Mouse (Mus musculus) activated CD4-positive, CD25-positive, alpha-beta regulatory T cell (primary cell): ENCODE results near the gene Gm5565. TPM values are rescaled to one million over a fixed set of nuclear protein-coding genes. Genes with fewer than 3 reads are reported as not detected.

Source experiments
- polyA plus RNA-seq, 2 experiments: library from polyadenylated mRNA; unstranded; fragments of 100-300 nt; shearing (Covaris generic); gene quantifications; one replicate each; pipeline ENCODE4 v1.2.1; 2017

Gm5565 gene
- polyA plus RNA-seq = not detected

DNA sequence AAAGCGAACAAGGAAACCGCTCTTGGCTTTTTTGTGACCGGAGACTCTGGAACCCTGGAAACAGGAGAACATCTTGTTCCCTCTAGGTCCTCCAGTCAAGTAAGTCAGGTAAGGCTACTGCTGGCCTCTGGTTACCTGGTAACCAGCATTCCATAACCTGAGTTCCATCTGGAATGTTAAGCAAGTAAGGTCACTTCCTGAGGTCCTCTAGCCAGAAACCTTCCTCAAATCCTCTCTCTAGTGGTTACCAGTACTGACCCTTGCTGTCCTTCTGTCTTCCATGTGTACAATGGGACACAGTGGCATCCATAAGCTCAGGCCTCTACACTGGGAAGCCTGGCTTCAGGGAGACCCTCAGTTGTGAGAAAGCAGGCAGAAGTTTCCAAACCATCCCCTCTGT lies at the start of gene Gm5565:
Gene Gm5565 (minus strand): TSS at position 101 of the 400 bp plus-strand sequence.

DNA sequence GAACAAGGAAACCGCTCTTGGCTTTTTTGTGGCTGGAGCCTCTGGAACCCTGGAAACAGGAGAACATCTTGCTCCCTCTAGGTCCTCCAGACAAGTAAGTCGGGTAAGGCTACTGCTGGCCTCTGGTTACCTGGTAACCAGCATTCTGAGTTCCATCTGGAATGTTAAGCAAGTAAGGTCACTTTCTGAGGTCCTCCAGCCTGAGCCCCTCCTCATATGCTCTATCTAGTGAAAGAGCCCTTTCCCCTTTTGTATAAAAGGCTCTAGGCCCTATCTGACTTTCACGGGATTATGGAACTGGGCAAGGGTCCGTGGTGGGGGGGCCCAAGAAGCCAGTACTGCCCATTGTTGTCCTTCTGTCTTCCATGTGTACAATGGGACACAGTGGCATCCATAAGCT lies 24.9 kb upstream of the Gm5565 start, which contains the start of gene 1700001J03Rik:
Gene 1700001J03Rik (minus strand): TSS at position 101 of the 400 bp plus-strand sequence.

DNA sequence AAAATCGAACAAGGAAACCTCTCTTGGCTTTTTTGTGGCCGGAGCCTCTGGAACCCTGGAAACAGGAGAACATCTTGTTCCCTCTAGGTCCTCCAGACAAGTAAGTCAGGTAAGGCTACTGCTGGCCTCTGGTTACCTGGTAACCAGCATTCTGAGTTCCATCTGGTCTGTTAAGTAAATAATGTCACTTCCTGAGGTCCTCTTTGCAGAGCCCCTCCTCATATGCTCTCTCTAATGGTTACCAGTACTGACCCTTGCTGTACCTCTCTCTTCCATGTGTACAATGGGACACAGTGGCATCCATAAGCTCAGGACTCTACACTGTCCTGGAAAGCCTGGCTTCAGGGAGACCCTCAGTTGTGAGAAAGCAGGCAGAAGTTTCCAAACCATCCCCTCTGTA lies 10.3 kb upstream of the Gm5565 start, which contains the start of gene Gm6309:
Gene Gm6309 (minus strand): TSS at position 101 of the 400 bp plus-strand sequence.

Other genes with a start within 250 kb of the Gm5565 start
- gene Cyp3a25, start 150.9 kb downstream of the Gm5565 start, polyA plus RNA-seq = not detected
- not detected for gene Cyp3a59, start 81.3 kb downstream of the Gm5565 start, polyA plus RNA-seq
- gene Gm6309, start 10.2 kb upstream of the Gm5565 start, polyA plus RNA-seq = not detected
- gene 1700001J03Rik, start 24.8 kb upstream of the Gm5565 start, polyA plus RNA-seq = not detected
- 10 to 100 TPM; 60.7 to 71.9 TPM for gene Rnf6, start 61.0 kb upstream of the Gm5565 start, polyA plus RNA-seq
- 10 to 100 TPM; 13.1 to 18.2 TPM for gene Cdk8, start 70.7 kb upstream of the Gm5565 start, polyA plus RNA-seq
- not detected for gene Wasf3, start 224.4 kb upstream of the Gm5565 start, polyA plus RNA-seq